Mouse (Mus musculus): ENCODE measurements around the gene I0C0044D17Rik. TPM values are rescaled to one million over a fixed set of nuclear protein-coding genes. Genes with fewer than 3 reads are reported as not detected.
"Not testable (repeated sequence)": the region's sequence is repeated elsewhere in the genome, so short reads cannot be mapped to it uniquely, and the experiment has no call there.

I0C0044D17Rik gene
- not detected in 2 replicates for polyA plus RNA-seq (2014; fragmentation: Nextera tagmentation; extraction: Ambion mirVana)

DNA sequence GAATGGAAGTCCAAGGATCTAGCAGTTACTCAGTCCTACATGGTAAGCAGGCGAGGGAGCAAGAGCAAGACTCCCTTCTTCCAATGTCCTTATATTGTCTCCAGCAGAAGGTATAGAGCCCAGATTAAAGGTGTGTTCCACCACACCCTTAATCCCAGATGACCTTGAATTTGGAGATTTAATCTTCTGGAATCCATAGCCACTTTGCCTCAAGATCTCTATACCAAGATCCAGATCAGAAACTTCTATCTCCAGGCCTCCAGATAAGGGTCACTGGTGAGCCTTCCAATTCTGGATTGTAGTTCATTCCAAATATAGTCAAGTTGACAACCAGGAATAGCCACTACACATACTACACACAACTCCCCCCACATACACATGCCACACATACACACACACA, at the start of gene I0C0044D17Rik:
I0C0044D17Rik (minus strand) TSS at position 101 of the 400 bp plus-strand sequence.
- not testable (repeated sequence) for H3K36me3 ChIP-seq (ENCODE audit: control insufficient read depth, insufficient read depth, low read length); H3K9me3 ChIP-seq (ENCODE audit: control insufficient read depth, low read length); H3K4me2 ChIP-seq (replicated peaks; ENCODE audit: low read depth, low read length); ATAC-seq (ENCODE audit: low FRiP score, low TSS enrichment); H3K27me3 ChIP-seq (ENCODE audit: control insufficient read depth, insufficient read depth, low read length); H3K9ac ChIP-seq (ENCODE audit: low read depth, low read length); H3K4me1 ChIP-seq (ENCODE audit: control insufficient read depth, insufficient read depth, low read length); H3K4me3 ChIP-seq (ENCODE audit: low read length); H3K27ac ChIP-seq (ENCODE audit: low read depth, low read length)
- WGBS = 100% methylated on average over 1 of the region's 1 CpGs

DNA sequence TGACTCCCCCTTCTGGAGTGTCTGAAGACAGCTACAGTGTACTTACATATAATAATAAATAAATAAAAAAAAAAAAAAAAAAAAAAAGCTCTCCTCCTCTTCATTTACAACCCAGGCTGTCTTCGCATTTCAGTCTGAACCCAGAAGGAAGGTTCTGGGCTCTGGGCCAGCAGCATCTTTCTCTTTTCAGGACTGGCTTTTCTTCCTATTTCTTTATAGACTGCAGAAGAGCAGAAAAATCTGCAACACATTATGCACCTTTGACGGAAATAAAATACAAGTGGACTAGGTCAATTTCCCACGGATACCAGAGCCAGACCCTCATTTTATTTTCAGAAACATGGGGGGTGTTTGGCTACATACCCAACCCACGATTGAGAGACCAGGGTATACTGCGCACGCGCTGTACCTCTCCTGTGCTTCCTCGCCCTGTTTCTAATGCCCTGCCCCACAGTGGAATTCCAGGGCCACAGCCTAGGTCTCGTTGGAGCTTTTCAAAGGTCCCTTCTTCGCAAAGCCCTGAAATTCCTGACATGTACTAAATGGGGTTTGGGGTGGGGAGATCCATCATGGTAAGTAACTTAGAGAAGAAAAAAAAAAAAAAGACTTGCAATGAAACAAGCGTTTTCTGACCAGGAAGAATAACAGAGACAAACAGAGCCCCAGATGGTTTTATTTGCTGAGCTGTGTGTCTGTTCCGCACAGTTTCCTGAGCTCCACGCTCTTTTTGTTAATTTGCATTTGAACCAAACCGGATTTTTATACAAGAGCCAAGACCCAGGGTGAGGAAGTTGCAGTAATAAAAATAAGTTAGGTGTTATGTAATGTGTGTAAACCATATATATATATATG, 42.0 kb upstream of the I0C0044D17Rik start:
- ATAC-seq (ENCODE audit: low FRiP score, low TSS enrichment) = no peak
- no peak overlapping the region for H3K4me3 ChIP-seq (ENCODE audit: low read length)
- WGBS = 86% methylated on average over 14 of the region's 14 CpGs
- no peak overlapping the region for H3K4me2 ChIP-seq (replicated peaks; ENCODE audit: low read depth, low read length)
- H3K9ac ChIP-seq (ENCODE audit: low read depth, low read length) = no peak overlapping the region
- no peaks in the 10 kb centered on the region for H3K36me3 ChIP-seq (ENCODE audit: control insufficient read depth, insufficient read depth, low read length)
- no peaks in the 10 kb centered on the region for H3K27me3 ChIP-seq (ENCODE audit: control insufficient read depth, insufficient read depth, low read length)
- peaks cover 7% of the 10 kb centered on the region for H3K9me3 ChIP-seq (ENCODE audit: control insufficient read depth, low read length)
- H3K27ac ChIP-seq (ENCODE audit: low read depth, low read length) = no peak overlapping the region
- H3K4me1 ChIP-seq (ENCODE audit: control insufficient read depth, insufficient read depth, low read length) = no peaks in the 10 kb centered on the region

DNA sequence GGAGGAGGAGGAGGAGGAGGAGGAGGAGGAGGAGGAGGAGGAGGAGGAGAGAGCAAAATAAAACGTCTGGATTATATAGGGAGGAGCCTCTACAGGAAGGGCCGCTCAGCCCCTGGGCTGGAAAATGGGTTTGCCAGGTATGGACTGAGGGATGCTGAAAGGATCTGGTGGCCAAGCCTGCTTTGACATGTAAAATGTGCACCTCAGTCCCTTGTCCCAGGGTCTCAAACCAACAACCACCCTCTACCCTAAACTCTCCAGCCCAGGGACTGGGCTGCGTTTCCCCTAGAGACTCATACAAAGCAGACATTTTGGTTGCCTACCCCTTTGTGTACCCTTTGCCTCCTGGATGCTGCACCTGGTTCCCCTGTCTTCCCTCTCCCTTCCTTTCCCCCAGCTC, 40.9 kb upstream of the I0C0044D17Rik start:
- Histone ChIP-seq H3K27me3 (ENCODE audit: control insufficient read depth, insufficient read depth, low read length) (no peaks in the 10 kb centered on the region), H3K4me3 (ENCODE audit: low read length) (no peak overlapping the region), H3K36me3 (ENCODE audit: control insufficient read depth, insufficient read depth, low read length) (no peaks in the 10 kb centered on the region), H3K9me3 (ENCODE audit: control insufficient read depth, low read length) (peaks cover 7% of the 10 kb centered on the region), H3K27ac (ENCODE audit: low read depth, low read length) (no peak overlapping the region), H3K4me1 (ENCODE audit: control insufficient read depth, insufficient read depth, low read length) (no peaks in the 10 kb centered on the region), H3K9ac (ENCODE audit: low read depth, low read length) (no peak overlapping the region), H3K4me2 (replicated peaks; ENCODE audit: low read depth, low read length) (no peak overlapping the region)
- ATAC-seq (ENCODE audit: low FRiP score, low TSS enrichment) = no peak
- WGBS = 82% methylated on average over 3 of the region's 3 CpGs

DNA sequence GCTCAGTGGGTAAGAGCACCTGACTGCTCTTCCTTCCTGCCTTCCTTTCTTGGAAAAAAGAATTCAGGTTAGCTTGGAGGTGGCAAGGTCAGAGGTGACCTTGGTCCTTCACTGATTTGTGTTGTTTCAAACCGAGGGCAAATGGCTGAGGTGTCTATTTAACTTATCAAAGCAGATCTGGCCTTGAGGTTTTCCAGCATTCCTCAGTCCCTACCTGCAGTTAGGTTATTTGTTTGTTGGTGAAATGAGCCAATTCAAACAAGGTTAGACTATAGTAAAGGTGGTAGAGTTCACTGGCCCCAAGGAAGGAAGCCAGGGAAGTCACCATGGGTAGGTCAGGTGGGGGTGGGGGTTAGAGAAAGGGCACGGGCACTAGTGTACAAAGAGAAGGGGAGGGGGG, 40.5 kb upstream of the I0C0044D17Rik start:
- Histone ChIP-seq H3K27me3 (ENCODE audit: control insufficient read depth, insufficient read depth, low read length) (no peaks in the 10 kb centered on the region), H3K27ac (ENCODE audit: low read depth, low read length) (no peak overlapping the region), H3K4me3 (ENCODE audit: low read length) (no peak overlapping the region), H3K9me3 (ENCODE audit: control insufficient read depth, low read length) (peaks cover 7% of the 10 kb centered on the region), H3K4me2 (replicated peaks; ENCODE audit: low read depth, low read length) (no peak overlapping the region), H3K9ac (ENCODE audit: low read depth, low read length) (no peak overlapping the region), H3K36me3 (ENCODE audit: control insufficient read depth, insufficient read depth, low read length) (no peaks in the 10 kb centered on the region), H3K4me1 (ENCODE audit: control insufficient read depth, insufficient read depth, low read length) (no peaks in the 10 kb centered on the region)
- WGBS = 26% methylated on average over 1 of the region's 2 CpGs
- no peak for ATAC-seq (ENCODE audit: low FRiP score, low TSS enrichment)

DNA sequence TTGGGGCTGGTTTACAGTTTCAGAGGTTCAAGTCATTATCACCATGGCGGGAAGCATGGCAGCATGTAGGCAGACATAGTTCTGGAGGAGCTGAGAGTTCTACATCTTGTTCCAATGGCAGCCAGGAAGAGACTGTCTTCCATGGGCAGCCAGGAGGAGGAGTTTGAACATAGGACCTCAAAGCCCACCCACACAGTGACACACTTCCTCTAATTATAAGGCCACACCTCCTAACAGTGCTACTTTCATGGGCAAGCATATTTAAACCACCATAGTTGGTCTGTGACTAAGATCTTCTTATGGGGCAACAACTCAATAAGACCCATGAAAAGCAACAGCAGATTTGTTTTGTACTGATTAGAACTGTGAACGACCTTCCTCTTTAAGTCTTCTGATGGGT, 39.8 kb upstream of the I0C0044D17Rik start:
- Histone ChIP-seq H3K4me1 (ENCODE audit: control insufficient read depth, insufficient read depth, low read length) (no peaks in the 10 kb centered on the region), H3K9me3 (ENCODE audit: control insufficient read depth, low read length) (peaks cover 7% of the 10 kb centered on the region), H3K36me3 (ENCODE audit: control insufficient read depth, insufficient read depth, low read length) (no peaks in the 10 kb centered on the region), H3K27me3 (ENCODE audit: control insufficient read depth, insufficient read depth, low read length) (no peaks in the 10 kb centered on the region), H3K4me2 (replicated peaks; ENCODE audit: low read depth, low read length) (no peak overlapping the region), H3K4me3 (ENCODE audit: low read length) (no peak overlapping the region), H3K27ac (ENCODE audit: low read depth, low read length) (no peak overlapping the region), H3K9ac (ENCODE audit: low read depth, low read length) (no peak overlapping the region)
- 89% methylated on average over 2 of the region's 2 CpGs for WGBS
- ATAC-seq (ENCODE audit: low FRiP score, low TSS enrichment) = no peak

DNA sequence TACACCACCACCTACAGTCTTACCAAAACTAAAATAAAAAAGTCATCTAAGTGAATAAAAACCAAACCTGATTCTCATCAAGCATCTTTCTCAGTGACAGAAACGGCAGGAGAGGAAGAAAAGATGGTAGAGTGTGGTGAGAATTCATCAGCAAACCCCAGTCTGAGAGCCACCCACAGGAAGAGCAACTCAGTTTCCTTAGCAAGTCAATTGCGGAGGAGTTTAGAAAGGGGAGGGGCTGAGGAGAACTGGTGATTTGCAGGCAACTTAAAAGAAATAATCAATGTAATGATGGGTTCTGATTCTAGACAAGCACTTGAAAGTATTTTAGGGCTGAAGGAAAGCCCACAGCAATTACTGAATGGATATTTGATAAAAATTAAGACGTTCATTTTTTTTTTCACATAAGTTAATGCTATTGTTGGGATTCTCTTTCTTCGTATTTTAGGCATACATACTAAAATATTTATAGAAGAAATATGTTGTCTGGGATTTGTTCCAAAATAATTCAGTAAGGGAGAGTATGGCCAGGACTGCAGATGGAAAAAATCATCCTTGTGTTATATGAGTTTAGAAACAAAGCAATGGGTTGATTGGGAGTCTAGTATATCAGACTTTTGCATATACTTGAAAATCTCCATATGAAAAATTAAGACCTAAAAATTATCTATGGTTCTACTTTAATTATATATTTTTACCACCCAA, 34.7 kb upstream of the I0C0044D17Rik start:
- 72% methylated on average over 4 of the region's 4 CpGs for WGBS
- no peak overlapping the region for H3K9ac ChIP-seq (ENCODE audit: low read depth, low read length)
- no peak overlapping the region for H3K4me2 ChIP-seq (replicated peaks; ENCODE audit: low read depth, low read length)
- H3K4me3 ChIP-seq (ENCODE audit: low read length) = no peak overlapping the region
- no peak overlapping the region for H3K27ac ChIP-seq (ENCODE audit: low read depth, low read length)
- no peaks in the 10 kb centered on the region for H3K36me3 ChIP-seq (ENCODE audit: control insufficient read depth, insufficient read depth, low read length)
- ATAC-seq (ENCODE audit: low FRiP score, low TSS enrichment) = no peak
- H3K4me1 ChIP-seq (ENCODE audit: control insufficient read depth, insufficient read depth, low read length) = no peaks in the 10 kb centered on the region
- H3K27me3 ChIP-seq (ENCODE audit: control insufficient read depth, insufficient read depth, low read length) = no peaks in the 10 kb centered on the region
- no peaks in the 10 kb centered on the region for H3K9me3 ChIP-seq (ENCODE audit: control insufficient read depth, low read length)

DNA sequence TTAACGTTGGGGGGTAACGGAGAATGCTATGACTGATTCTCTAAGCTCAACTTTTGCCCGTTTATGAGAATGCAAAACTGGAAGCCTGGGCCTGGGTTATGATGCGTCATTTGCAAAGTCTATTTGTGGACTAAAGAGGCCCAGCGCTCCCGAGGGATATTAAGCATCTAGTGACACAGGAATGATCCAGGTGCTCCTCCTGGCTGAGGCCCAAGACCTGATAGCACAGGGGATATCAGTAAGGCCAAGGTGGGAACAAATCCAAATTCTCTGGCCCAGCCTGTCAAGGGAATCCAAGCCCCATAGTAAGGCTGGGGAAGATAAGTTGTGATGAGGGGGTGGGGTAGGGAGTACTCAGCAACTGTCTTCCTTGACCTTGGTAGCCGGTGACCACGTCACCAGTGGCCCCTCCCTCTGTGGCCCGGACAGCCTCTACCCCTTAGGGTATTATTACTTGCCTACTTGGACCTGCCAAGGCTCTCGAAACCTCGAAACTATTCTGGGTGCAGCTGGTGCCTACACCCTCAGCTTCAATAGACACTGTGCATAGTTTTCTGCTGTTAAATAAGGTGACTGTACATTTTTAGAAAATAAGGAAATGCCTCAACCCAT, 33.5 kb upstream of the I0C0044D17Rik start:
- Histone ChIP-seq H3K4me1 (ENCODE audit: control insufficient read depth, insufficient read depth, low read length) (no peaks in the 10 kb centered on the region), H3K9me3 (ENCODE audit: control insufficient read depth, low read length) (no peaks in the 10 kb centered on the region), H3K4me3 (ENCODE audit: low read length) (no peak overlapping the region), H3K27ac (ENCODE audit: low read depth, low read length) (peak overlapping the region; percentile 26; the same call in 1 of the 2 replicates), H3K4me2 (replicated peaks; ENCODE audit: low read depth, low read length) (no peak overlapping the region), H3K9ac (ENCODE audit: low read depth, low read length) (no peak overlapping the region), H3K27me3 (ENCODE audit: control insufficient read depth, insufficient read depth, low read length) (no peaks in the 10 kb centered on the region), H3K36me3 (ENCODE audit: control insufficient read depth, insufficient read depth, low read length) (no peaks in the 10 kb centered on the region)
- 67% methylated on average over 11 of the region's 11 CpGs for WGBS
- ATAC-seq (ENCODE audit: low FRiP score, low TSS enrichment) = no peak

DNA sequence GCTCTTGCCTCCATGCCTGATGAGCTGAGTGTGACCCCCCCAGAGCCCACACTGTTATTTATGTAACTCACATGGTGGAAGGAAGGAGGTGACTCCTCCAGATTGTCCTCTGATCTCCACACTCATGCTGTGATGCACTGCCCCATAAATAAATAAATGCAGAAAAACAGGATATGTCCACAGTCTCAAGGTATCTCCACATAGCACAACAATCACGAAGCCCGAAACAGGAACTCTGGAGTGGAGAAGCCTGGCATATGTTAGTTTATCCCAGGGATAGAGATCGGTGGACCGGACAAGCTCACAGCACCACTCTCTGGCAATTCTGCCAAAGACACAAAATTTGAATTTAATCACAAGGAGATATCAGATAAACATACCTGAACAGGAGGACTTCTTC, 30.3 kb upstream of the I0C0044D17Rik start:
- no peaks in the 10 kb centered on the region for H3K27me3 ChIP-seq (ENCODE audit: control insufficient read depth, insufficient read depth, low read length)
- no peaks in the 10 kb centered on the region for H3K4me1 ChIP-seq (ENCODE audit: control insufficient read depth, insufficient read depth, low read length)
- H3K36me3 ChIP-seq (ENCODE audit: control insufficient read depth, insufficient read depth, low read length) = no peaks in the 10 kb centered on the region
- WGBS = 67% methylated on average over 4 of the region's 4 CpGs
- H3K4me3 ChIP-seq (ENCODE audit: low read length) = no peak overlapping the region
- peak; percentile 60; the same call in 1 of the 2 replicates for ATAC-seq (ENCODE audit: low FRiP score, low TSS enrichment)
- no peaks in the 10 kb centered on the region for H3K9me3 ChIP-seq (ENCODE audit: control insufficient read depth, low read length)
- no peak overlapping the region for H3K9ac ChIP-seq (ENCODE audit: low read depth, low read length)
- H3K4me2 ChIP-seq (replicated peaks; ENCODE audit: low read depth, low read length) = no peak overlapping the region
- no peak overlapping the region for H3K27ac ChIP-seq (ENCODE audit: low read depth, low read length)

DNA sequence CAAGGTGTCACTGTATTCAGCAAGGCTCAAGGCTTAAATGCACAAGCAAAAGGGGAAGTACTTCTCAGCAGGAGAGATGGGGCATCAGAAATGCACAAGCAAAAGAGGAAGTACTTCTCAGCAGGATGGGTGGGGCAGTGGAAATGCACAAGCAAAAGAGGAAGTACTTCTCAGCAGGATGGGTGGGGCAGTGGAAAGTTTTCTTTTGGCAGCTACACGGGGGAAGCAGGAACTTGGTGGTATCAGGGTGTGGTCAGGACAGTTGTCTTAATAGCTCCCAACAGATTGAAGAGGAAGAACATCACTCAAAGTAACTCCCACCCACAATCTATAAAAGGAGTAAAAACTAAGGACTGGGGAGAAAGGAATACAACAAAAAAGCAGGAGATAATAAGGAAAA, 26.8 kb upstream of the I0C0044D17Rik start:
- H3K4me2 ChIP-seq (replicated peaks; ENCODE audit: low read depth, low read length); H3K9me3 ChIP-seq (ENCODE audit: control insufficient read depth, low read length); ATAC-seq (ENCODE audit: low FRiP score, low TSS enrichment); H3K4me1 ChIP-seq (ENCODE audit: control insufficient read depth, insufficient read depth, low read length); H3K36me3 ChIP-seq (ENCODE audit: control insufficient read depth, insufficient read depth, low read length); H3K27ac ChIP-seq (ENCODE audit: low read depth, low read length); H3K27me3 ChIP-seq (ENCODE audit: control insufficient read depth, insufficient read depth, low read length); H3K9ac ChIP-seq (ENCODE audit: low read depth, low read length); H3K4me3 ChIP-seq (ENCODE audit: low read length): not testable (repeated sequence)
- 78% methylated on average over 1 of the region's 1 CpGs for WGBS

Data from kidney, embryonic 14.5 days (tissue).